29 mouse cellular contexts compared by ENCODE assay signal in genomic region chr2:163561258-163561948, GRCm38 (mm10). TPM values are rescaled to one million over a fixed set of nuclear protein-coding genes. Genes with fewer than 3 reads are reported as not detected.
DNase-seq lines count a peak whose midpoint lies in the region; ATAC-seq and TF ChIP-seq lines count a peak whose summit lies in the region.
"Had no signal": no experiment of that assay in that cellular context is flagged by ENCODE, and none has a peak within 500 bp of the region (broad histone marks: within the 10 kb centered on the region; RNA-seq: fewer than 3 reads in every experiment).

No protein-coding gene starts in this region.

- no peak for TF ChIP-seq CTCF in liver, adult 2 months (IDR thresholded peaks at IDR 0.05; ENCODE audit: low read depth, low read length)

- no peaks in the 10 kb centered on the region for H3K36me3 ChIP-seq in hindbrain, embryonic 13.5 days
- H3K36me3 ChIP-seq in hindbrain, embryonic 11.5 days (ENCODE audit: control insufficient read depth, insufficient read depth, low read length), result no peaks in the 10 kb centered on the region
- H3K36me3 ChIP-seq in liver, adult 2 months (ENCODE audit: control insufficient read depth, insufficient read depth, low read length), result peaks cover 74% of the 10 kb centered on the region
- 0 out of 2 replicates have a peak, but pooled peaks cover 3% of the 10 kb centered on the region for H3K36me3 ChIP-seq in liver, embryonic 12.5 days
- H3K36me3 ChIP-seq: embryonic facial prominence, embryonic 13.5 days; heart, embryonic 15.5 days; limb, embryonic 12.5 days; lung, embryonic 15.5 days had no signal

- no peak for DNase-seq in hindbrain, embryonic 11.5 days (ENCODE audit: low spot score)
- DNase-seq in liver, adult 2 months (ENCODE audit: extremely low read depth, low read depth, low spot score), result peak; percentile 83
- peak; percentile 11 for DNase-seq in retina, postnatal 1 day
- no peak for DNase-seq in retina, embryonic 14.5 days (ENCODE audit: low spot score)
- DNase-seq in right cerebral cortex, postnatal 14 days, result no peak
- DNase-seq: adrenal gland, postnatal 14 days; cerebellum, adult 8-10 months; cerebellum, postnatal 36 days; embryo, embryonic 11 days; gastrocnemius, postnatal 36 days; heart, postnatal 36 days; thymus, adult 2 months; thymus, postnatal 4 days had no signal

- no peaks in the 10 kb centered on the region for H3K9me3 ChIP-seq in hindbrain, embryonic 13.5 days
- no peaks in the 10 kb centered on the region for H3K9me3 ChIP-seq in hindbrain, embryonic 11.5 days (ENCODE audit: control insufficient read depth, low read length)
- no peaks in the 10 kb centered on the region for H3K9me3 ChIP-seq in liver, embryonic 12.5 days (replicated peaks)
- H3K9me3 ChIP-seq: embryonic facial prominence, embryonic 13.5 days; forebrain, embryonic 13.5 days; heart, embryonic 15.5 days; limb, embryonic 12.5 days; lung, embryonic 15.5 days had no signal

- peaks cover 13% of the 10 kb centered on the region for H3K4me1 ChIP-seq in hindbrain, embryonic 13.5 days (replicated peaks)
- H3K4me1 ChIP-seq in hindbrain, embryonic 11.5 days (replicated peaks; ENCODE audit: control insufficient read depth, insufficient read depth, low read length), result no peaks in the 10 kb centered on the region
- peaks cover 44% of the 10 kb centered on the region for H3K4me1 ChIP-seq in liver, adult 2 months (ENCODE audit: control insufficient read depth, insufficient read depth, low read length)
- H3K4me1 ChIP-seq in liver, embryonic 12.5 days, result peaks cover 13% of the 10 kb centered on the region
- H3K4me1 ChIP-seq: embryonic facial prominence, embryonic 13.5 days; forebrain, embryonic 13.5 days; heart, embryonic 15.5 days; limb, embryonic 12.5 days; lung, embryonic 15.5 days had no signal

- H3K27me3 ChIP-seq in hindbrain, embryonic 13.5 days, result 0 out of 2 replicates have a peak, but pooled peaks cover 5% of the 10 kb centered on the region
- no peaks in the 10 kb centered on the region for H3K27me3 ChIP-seq in hindbrain, embryonic 11.5 days (ENCODE audit: control insufficient read depth, insufficient read depth, low read length)
- no peaks in the 10 kb centered on the region for H3K27me3 ChIP-seq in liver, adult 2 months (ENCODE audit: control insufficient read depth, insufficient read depth, low read length)
- 0 out of 2 replicates have a peak, but pooled peaks cover 7% of the 10 kb centered on the region for H3K27me3 ChIP-seq in liver, embryonic 12.5 days (replicated peaks)
- H3K27me3 ChIP-seq: embryonic facial prominence, embryonic 13.5 days; limb, embryonic 12.5 days; lung, embryonic 15.5 days had no signal

- WGBS in hindbrain, embryonic 13.5 days, result 65% methylated on average over 13 of the region's 13 CpGs
- WGBS in hindbrain, embryonic 11.5 days, result 76% methylated on average over 13 of the region's 13 CpGs
- WGBS in liver, adult 2 months, result 31% methylated on average over 13 of the region's 13 CpGs
- WGBS in liver, embryonic 12.5 days (ENCODE audit: insufficient replicate concordance), result 68% methylated on average over 13 of the region's 13 CpGs

- H3K4me2 ChIP-seq in hindbrain, embryonic 13.5 days, result no peak overlapping the region
- H3K4me2 ChIP-seq in hindbrain, embryonic 11.5 days (replicated peaks; ENCODE audit: low read depth, low read length), result no peak overlapping the region
- no peak overlapping the region for H3K4me2 ChIP-seq in liver, embryonic 12.5 days
- H3K4me2 ChIP-seq: embryonic facial prominence, embryonic 13.5 days; forebrain, embryonic 13.5 days; heart, embryonic 15.5 days; limb, embryonic 12.5 days; lung, embryonic 15.5 days had no signal

- H3K79me2 ChIP-seq in liver, adult 2 months (ENCODE audit: control insufficient read depth, insufficient read depth, low read length), result no peaks in the 10 kb centered on the region

- peak overlapping the region; percentile 61 for H3K27ac ChIP-seq in hindbrain, embryonic 13.5 days
- no peak overlapping the region for H3K27ac ChIP-seq in hindbrain, embryonic 11.5 days (ENCODE audit: low read depth, low read length)
- peak overlapping the region; percentile 32 for H3K27ac ChIP-seq in liver, adult 2 months (replicated peaks; ENCODE audit: insufficient read depth, low read depth, low read length)
- H3K27ac ChIP-seq in liver, embryonic 12.5 days, result no peak overlapping the region
- H3K27ac ChIP-seq: embryonic facial prominence, embryonic 13.5 days; forebrain, embryonic 13.5 days; heart, embryonic 15.5 days; limb, embryonic 12.5 days; liver, embryonic 14.5 days; lung, embryonic 15.5 days; macrophage; stomach, postnatal 0 days had no signal

- TF ChIP-seq POLR2A in liver, adult 2 months (IDR thresholded peaks at IDR 0.05; ENCODE audit: extremely low read depth, insufficient read depth, low read length), result no peak

- H3K4me3 ChIP-seq in hindbrain, embryonic 13.5 days, result no peak overlapping the region
- no peak overlapping the region for H3K4me3 ChIP-seq in hindbrain, embryonic 11.5 days (ENCODE audit: low read depth, low read length)
- H3K4me3 ChIP-seq in liver, adult 2 months (ENCODE audit: insufficient read depth, low read depth, low read length), result no peak overlapping the region
- no peak overlapping the region for H3K4me3 ChIP-seq in liver, embryonic 12.5 days
- H3K4me3 ChIP-seq: embryonic facial prominence, embryonic 13.5 days; forebrain, embryonic 13.5 days; heart, embryonic 15.5 days; limb, embryonic 12.5 days; lung, embryonic 15.5 days had no signal

- ATAC-seq in hindbrain, embryonic 13.5 days (ENCODE audit: low FRiP score), result peak; percentile 80; the same call in 1 of the 2 replicates
- ATAC-seq in hindbrain, embryonic 11.5 days (ENCODE audit: low FRiP score), result no peak
- ATAC-seq in liver, embryonic 12.5 days, result no peak
- no peak for ATAC-seq in granulocyte monocyte progenitor cell, adult 5-6 weeks (replicated peaks; ENCODE audit: poor library complexity, severe bottlenecking)
- ATAC-seq: forebrain, embryonic 13.5 days had no signal

- H3K9ac ChIP-seq in hindbrain, embryonic 13.5 days, result no peak overlapping the region
- H3K9ac ChIP-seq in hindbrain, embryonic 11.5 days (ENCODE audit: low read depth, low read length), result no peak overlapping the region
- no peak overlapping the region for H3K9ac ChIP-seq in liver, adult 2 months (ENCODE audit: low read depth, low read length)
- H3K9ac ChIP-seq in liver, embryonic 12.5 days, result no peak overlapping the region
- H3K9ac ChIP-seq: embryonic facial prominence, embryonic 13.5 days; forebrain, embryonic 13.5 days; heart, embryonic 15.5 days; limb, embryonic 12.5 days; liver, embryonic 14.5 days; lung, embryonic 15.5 days had no signal

RNA-seq across cellular contexts. Expression of gene Ttpal, which starts 40.7 kb away (rescaled TPM):
- 42.0 and 48.1 TPM in 2 replicates for polyA plus RNA-seq in hindbrain, embryonic 13.5 days (2015; fragmentation: Nextera tagmentation; extraction: Ambion mirVana)
- 40.2 and 42.2 TPM in 2 replicates for polyA plus RNA-seq in hindbrain, embryonic 11.5 days (2014; fragmentation: Nextera tagmentation; extraction: Ambion mirVana)
- 9.3 and 9.7 TPM in 2 replicates for total RNA-seq in liver, adult 2 months (2014; rRNA removed)
- 8.1 and 12.4 TPM in 2 replicates for polyA plus RNA-seq in liver, adult 2 months (2012; rRNA removed)
- 18.2 and 20.4 TPM in 2 replicates for polyA plus RNA-seq in liver, embryonic 12.5 days (2016; fragmentation: Nextera tagmentation; extraction: Ambion mirVana)
- 21.1 and 21.8 TPM in 2 replicates for total RNA-seq in granulocyte monocyte progenitor cell, adult 5-6 weeks (2014; fragmentation: Nextera tagmentation)
- 12.7 and 13.3 TPM in 2 replicates for total RNA-seq in granulocyte monocyte progenitor cell, adult 5-6 weeks (2017)

RNA-seq across cellular contexts. Expression of gene Hnf4a, which starts 54.8 kb away (rescaled TPM):
- 0.09 TPM in 1 of 2 replicates, not detected in the other for polyA plus RNA-seq in hindbrain, embryonic 13.5 days (2015; fragmentation: Nextera tagmentation; extraction: Ambion mirVana)
- polyA plus RNA-seq in hindbrain, embryonic 11.5 days (2014; fragmentation: Nextera tagmentation; extraction: Ambion mirVana), result not detected in 2 replicates
- total RNA-seq in liver, adult 2 months (2014; rRNA removed), result 164 and 213 TPM in 2 replicates
- 260 and 313 TPM in 2 replicates for polyA plus RNA-seq in liver, adult 2 months (2012; rRNA removed)
- 15.1 and 15.4 TPM in 2 replicates for polyA plus RNA-seq in liver, embryonic 12.5 days (2016; fragmentation: Nextera tagmentation; extraction: Ambion mirVana)
- 0.37 and 1.6 TPM in 2 replicates for total RNA-seq in granulocyte monocyte progenitor cell, adult 5-6 weeks (2014; fragmentation: Nextera tagmentation)
- total RNA-seq in granulocyte monocyte progenitor cell, adult 5-6 weeks (2017), result 0.15 and 0.30 TPM in 2 replicates
- total RNA-seq: gastrocnemius, postnatal 36 days; heart, adult 8-10 months; heart, postnatal 36 days; layer of hippocampus, adult 8-10 months; left cerebral cortex, postnatal 14 days; monocyte, adult 5-6 weeks had no signal
- polyA plus RNA-seq: embryonic facial prominence, embryonic 13.5 days; forebrain, embryonic 13.5 days; heart, embryonic 15.5 days; limb, embryonic 12.5 days; macrophage; neural tube, embryonic 11.5 days had no signal

Comparison
In these comparisons a context has a peak if more than half of its experiments do, and no peak if none do; other contexts are left out.
1. H3K27ac ChIP-seq: peak in hindbrain, embryonic 13.5 days (single experiment) and liver, adult 2 months (single experiment); none in hindbrain, embryonic 11.5 days (single experiment) and liver, embryonic 12.5 days (single experiment).
2. DNase-seq: peak in liver, adult 2 months (single experiment) and retina, postnatal 1 day (single experiment); none in hindbrain, embryonic 11.5 days (single experiment), retina, embryonic 14.5 days (single experiment) and right cerebral cortex, postnatal 14 days (single experiment).
3. RNA of gene Hnf4a, which starts 54.8 kb away (polyA plus RNA-seq): 260 to 313 TPM in liver, adult 2 months; 15.1 to 15.4 TPM in liver, embryonic 12.5 days, 0.09 TPM in hindbrain, embryonic 13.5 days and not detected in hindbrain, embryonic 11.5 days; every median in the first group is over 10 times any median in the second.